In the genomic region with DNA sequence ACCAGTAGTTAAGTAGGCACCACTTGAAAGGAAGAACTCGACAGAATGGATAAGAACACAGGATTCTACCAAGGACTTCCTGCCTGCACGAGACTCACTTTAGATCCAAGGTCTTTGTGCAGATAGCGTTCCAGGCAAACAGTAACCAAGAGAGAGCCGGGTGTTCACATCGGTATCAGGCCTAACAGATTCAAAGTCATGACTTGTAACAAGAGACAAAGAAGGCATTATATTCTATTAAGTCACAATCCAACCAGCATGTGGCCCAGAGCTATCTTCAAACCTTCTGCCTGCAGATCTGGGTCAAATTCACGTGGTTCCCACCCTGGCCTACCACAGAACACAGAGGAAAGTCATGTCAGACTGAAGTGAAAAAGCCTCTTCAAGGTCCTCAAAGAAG, we compare ENCODE assay signal across 27 mouse cellular contexts. TPM values are rescaled to one million over a fixed set of nuclear protein-coding genes. Genes with fewer than 3 reads are reported as not detected.
"Had no signal": no experiment of that assay in that cellular context is flagged by ENCODE, and none has a peak within 500 bp of the region (broad histone marks: within the 10 kb centered on the region; RNA-seq: fewer than 3 reads in every experiment).

No protein-coding gene starts in this region.

- H3K36me3 ChIP-seq: heart, embryonic 13.5 days; heart, embryonic 15.5 days; hindbrain, embryonic 13.5 days; hindbrain, embryonic 15.5 days; kidney, embryonic 15.5 days; limb, embryonic 13.5 days; limb, embryonic 15.5 days; liver, embryonic 12.5 days had no signal

- DNase-seq: gastrocnemius, postnatal 14 days; gastrocnemius, postnatal 36 days; heart, adult 11 months; heart, adult 2 months; heart, postnatal 14 days; heart, postnatal 36 days; kidney, adult 11 months; kidney, adult 2 months; kidney, adult 9 months; kidney, postnatal 14 days; kidney, postnatal 36 days; layer of hippocampus, adult 9-11 months; left cerebral cortex, postnatal 4 days had no signal

- ATAC-seq: inflammation-experienced regulatory T-cells, adult 6 months; liver, embryonic 12.5 days had no signal

- H3K9me3 ChIP-seq: heart, embryonic 13.5 days; heart, embryonic 15.5 days; hindbrain, embryonic 13.5 days; hindbrain, embryonic 15.5 days; kidney, embryonic 15.5 days; limb, embryonic 13.5 days; limb, embryonic 15.5 days; liver, embryonic 12.5 days had no signal

- H3K4me3 ChIP-seq: heart, adult 2 months; heart, embryonic 13.5 days; heart, embryonic 15.5 days; hindbrain, embryonic 13.5 days; hindbrain, embryonic 15.5 days; kidney, embryonic 15.5 days; left cerebral cortex, adult 2 months; limb, embryonic 13.5 days; limb, embryonic 15.5 days; liver, embryonic 12.5 days had no signal

- H3K27ac ChIP-seq: heart, adult 2 months; heart, embryonic 13.5 days; heart, embryonic 15.5 days; hindbrain, embryonic 13.5 days; hindbrain, embryonic 15.5 days; kidney, embryonic 15.5 days; kidney, postnatal 0 days; left cerebral cortex, adult 2 months; limb, embryonic 13.5 days; limb, embryonic 15.5 days; liver, embryonic 12.5 days; liver, embryonic 14.5 days had no signal

- H3K4me2 ChIP-seq: heart, embryonic 11.5 days; heart, embryonic 13.5 days; heart, embryonic 15.5 days; hindbrain, embryonic 13.5 days; hindbrain, embryonic 15.5 days; kidney, embryonic 15.5 days; limb, embryonic 13.5 days; limb, embryonic 15.5 days; liver, embryonic 12.5 days had no signal

- H3K9ac ChIP-seq: heart, embryonic 13.5 days; heart, embryonic 15.5 days; hindbrain, embryonic 13.5 days; hindbrain, embryonic 15.5 days; kidney, embryonic 15.5 days; limb, embryonic 13.5 days; limb, embryonic 15.5 days; liver, embryonic 12.5 days; liver, embryonic 14.5 days had no signal

RNA-seq across cellular contexts. Expression of gene Omp, which starts 30.6 kb away (rescaled TPM):
- total RNA-seq: gastrocnemius, adult 8-10 months had no signal
- polyA plus RNA-seq: inflammation-experienced regulatory T-cells, adult 6 months had no signal
